Mouse (Mus musculus) spleen, postnatal 14 days (tissue): Measurements from ENCODE around the gene Gm10428.
"Not testable (repeated sequence)": the region's sequence is repeated elsewhere in the genome, so short reads cannot be mapped to it uniquely, and the experiment has no call there.

Experiments used
- DNase-seq, 2 experiments: peaks; one replicate each; pipeline ENCODE4 v3.0.0; 2021 to 2022; ENCODE audit warnings: low spot score in 2 of 2

Gm10428 gene

GRCm38 (mm10) chr11:62752780-62753179, at the start of gene Gm10428:
TSS of gene Gm10428 (plus strand) at chr11:62753100.
- no peak for DNase-seq

- DNase-seq = no peak
Observed at GRCm38 (mm10) chr11:62706141-62706540, 46.8 kb upstream of the Gm10428 start.

DNA sequence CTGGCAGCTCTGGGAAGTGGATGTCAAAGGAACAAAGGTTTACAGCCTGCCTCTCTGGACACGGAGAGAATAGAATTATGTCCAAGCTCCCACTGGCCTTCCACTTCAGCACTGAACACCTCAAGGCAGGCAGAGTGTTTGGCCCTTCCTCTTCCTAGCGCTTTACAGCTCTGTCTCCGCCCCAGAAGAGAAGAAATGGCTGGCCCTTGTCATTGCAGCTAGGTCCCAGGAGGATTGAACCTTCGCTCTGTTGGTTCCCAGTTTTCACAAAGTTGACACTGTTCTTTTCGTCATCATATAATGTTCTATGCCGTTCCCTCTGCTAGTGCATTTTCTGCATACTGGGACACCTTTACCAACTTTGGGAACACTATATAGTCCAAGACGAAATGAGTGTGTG, 44.6 kb upstream of the Gm10428 start:
- DNase-seq = no peak

GRCm38 (mm10) chr11:62710657-62711056, 42.2 kb upstream of the Gm10428 start:
- no peak for DNase-seq

DNA sequence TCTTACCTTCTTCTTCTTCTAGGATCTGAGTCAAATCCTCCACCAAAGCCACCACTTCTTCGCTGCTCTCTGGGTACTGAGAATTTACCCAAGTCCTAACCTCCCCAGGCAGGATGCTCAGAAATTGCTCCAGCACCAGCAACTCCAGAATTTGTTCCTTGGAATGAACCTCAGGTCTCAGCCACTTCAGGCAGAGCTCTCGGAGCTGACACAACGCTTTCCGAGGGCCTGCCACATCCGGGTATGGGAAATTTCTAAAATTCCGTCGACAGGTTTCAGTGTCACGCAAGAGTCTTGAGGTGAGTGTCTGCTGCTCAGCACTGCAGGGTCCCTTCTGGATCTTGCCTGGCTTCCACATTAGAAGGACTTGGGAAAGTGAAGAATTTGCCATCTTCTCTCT, 24.6 kb upstream of the Gm10428 start:
- DNase-seq = no peak

- peak; percentile 26 to 28 for DNase-seq
Observed at GRCm38 (mm10) chr11:62731311-62732021, 21.4 kb upstream of the Gm10428 start, which contains the start of gene Zfp287. TSS of gene Zfp287 (minus strand) at chr11:62731905.

GRCm38 (mm10) chr11:62732022-62732387, 20.9 kb upstream of the Gm10428 start:
- no peak for DNase-seq

GRCm38 (mm10) chr11:62732665-62733064, 20.2 kb upstream of the Gm10428 start:
- no peak for DNase-seq

GRCm38 (mm10) chr11:62741186-62741585, 11.7 kb upstream of the Gm10428 start:
- no peak for DNase-seq

DNA sequence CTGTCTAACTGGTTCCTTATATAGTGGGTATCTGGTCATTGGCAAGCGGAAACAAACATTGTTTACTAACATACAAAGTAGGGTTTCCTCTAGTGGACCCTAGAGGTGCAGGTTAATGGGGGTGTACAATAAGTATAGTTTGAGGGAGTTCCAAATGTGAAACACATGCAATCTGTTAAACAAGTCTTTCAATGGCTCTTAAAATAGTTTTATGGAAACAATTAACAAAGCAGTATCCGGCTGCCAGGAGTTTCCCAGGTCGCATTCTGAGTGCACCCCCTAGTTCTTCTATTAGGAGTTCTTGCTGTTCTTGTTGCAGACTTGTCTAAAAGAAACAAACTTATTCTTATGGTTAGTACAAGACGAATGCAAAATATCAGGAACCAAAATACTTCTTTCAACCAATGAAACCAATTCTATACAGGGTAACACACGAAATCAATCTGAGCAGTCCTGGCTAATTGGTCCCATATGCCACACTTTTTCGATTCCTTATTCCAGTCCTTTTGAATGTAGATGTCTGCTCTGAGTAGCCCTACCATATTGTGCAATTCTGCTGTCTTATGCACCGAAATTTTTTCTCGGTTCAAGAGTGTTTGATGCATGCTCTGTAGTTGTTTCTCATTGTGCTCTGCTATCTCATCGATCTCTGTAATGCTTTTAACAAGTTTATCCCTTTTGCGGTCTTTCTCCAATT, 10.5 kb upstream of the Gm10428 start:
- no peak for DNase-seq

DNA sequence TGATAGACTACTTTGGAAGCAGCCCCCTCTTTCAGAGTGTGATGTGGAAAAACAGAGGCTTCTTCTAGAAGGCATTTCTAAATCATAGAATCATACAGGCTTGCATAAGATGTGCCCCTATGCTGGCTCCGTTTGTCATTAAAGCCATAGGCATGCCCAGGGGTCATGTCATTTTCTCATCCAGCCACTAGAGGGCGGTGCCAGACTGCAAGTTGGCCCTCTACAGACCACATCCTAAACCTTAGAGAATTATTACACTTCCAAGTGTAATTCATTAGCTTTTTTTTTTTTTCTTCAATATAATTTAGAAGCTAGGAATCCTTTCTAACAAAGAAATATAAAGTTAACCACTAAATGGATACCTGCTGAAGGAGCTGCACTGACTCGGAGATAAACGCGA, 8.8 kb upstream of the Gm10428 start:
- DNase-seq = peak in 1 of 2 experiments; percentile 65

DNA sequence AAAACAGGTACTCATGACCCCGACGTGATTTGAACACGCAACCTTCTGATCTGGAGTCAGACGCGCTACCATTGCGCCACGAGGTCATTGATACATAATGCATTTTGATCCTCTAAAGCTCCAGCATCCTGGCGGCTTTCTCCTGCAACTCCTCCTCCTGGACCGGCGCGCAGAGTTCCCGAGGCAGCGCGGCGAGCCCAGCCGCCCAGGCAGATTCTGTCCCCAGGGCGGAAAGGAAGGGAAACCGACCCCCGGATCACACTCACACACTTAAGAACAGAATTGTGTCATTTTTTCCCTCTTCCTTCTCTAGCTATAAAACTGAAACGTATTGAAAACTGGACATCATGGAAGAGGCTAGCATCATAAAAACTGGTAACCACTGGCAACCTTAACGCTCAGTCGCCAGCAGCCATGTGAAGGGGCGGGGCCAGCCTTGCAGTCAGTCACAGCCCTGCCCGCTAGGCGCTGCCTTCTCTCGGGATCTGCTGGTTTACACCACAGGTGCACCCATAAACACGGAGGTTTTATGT, 6.8 kb upstream of the Gm10428 start:
- peak in 1 of 2 experiments; percentile 54 for DNase-seq

GRCm38 (mm10) chr11:62747227-62747626, 5.7 kb upstream of the Gm10428 start:
- DNase-seq = no peak

DNA sequence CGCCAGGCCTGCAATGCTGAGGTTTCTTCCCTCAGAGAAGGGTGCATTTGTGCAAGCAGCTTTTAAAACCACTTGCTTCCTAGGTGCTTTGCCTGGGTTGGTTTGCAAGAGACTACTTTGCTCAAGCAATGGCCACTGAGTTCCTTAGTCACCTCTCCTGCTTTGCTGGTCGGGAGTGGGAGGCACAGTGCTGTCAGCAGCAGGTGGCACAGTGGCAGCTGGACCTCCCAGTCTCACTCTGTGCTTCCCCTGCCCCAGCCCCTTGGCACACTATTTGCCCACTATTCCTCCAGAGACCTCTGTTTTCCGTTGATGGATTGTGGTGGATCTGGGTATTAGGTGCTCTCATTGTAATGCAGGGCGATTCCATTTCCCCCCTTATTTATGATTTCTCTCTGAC, 4.8 kb upstream of the Gm10428 start:
- no peak for DNase-seq

DNA sequence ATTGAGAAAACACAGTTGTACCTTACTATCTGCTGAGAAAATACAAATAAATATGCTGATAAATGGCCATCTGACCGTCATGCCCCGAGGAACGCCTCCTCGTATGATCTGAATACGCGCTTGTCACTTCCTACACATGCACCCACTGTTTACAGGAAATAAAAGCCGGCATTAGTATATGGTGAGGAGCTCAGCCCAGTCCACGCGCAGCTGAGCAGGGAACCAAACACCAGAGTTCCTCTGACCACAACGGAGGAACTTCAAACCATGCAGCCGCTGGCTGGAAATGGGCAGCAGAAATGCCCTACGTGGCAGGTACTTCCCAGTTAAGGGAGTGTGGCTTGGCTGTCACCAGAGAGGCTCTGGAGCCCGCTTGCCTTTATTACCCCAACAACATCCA, 3.5 kb upstream of the Gm10428 start:
- not testable (repeated sequence) for DNase-seq

- no peak for DNase-seq
Observed at GRCm38 (mm10) chr11:62752191-62752590, 709 bp upstream of the Gm10428 start.

- peak; percentile 65 to 78 for DNase-seq
Observed at GRCm38 (mm10) chr11:62756456-62757142, 3.7 kb downstream of the Gm10428 start.

GRCm38 (mm10) chr11:62757143-62757507, 4.2 kb downstream of the Gm10428 start:
- no peak for DNase-seq

DNA sequence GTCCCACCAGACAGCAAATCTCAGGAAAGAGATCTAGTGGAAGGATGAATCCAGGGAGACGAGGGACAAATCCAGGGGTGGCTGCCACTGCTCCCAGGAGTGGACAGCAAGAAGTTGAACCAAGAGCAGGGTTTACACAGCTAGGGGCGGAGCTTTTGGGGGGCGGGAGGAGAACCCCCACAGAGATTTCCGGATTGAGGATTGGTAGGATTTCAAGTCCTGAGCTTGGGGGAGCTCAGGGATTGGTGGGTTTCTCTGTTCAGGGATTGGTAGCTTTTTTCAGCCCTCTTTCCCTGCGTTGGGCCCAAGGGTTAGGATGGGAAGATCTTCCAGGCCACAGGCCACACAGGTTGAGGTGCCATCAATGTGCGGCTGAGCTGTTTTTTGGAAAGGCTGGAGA, 5.0 kb downstream of the Gm10428 start:
- DNase-seq = no peak

GRCm38 (mm10) chr11:62758491-62758890, 5.6 kb downstream of the Gm10428 start:
- no peak for DNase-seq

DNA sequence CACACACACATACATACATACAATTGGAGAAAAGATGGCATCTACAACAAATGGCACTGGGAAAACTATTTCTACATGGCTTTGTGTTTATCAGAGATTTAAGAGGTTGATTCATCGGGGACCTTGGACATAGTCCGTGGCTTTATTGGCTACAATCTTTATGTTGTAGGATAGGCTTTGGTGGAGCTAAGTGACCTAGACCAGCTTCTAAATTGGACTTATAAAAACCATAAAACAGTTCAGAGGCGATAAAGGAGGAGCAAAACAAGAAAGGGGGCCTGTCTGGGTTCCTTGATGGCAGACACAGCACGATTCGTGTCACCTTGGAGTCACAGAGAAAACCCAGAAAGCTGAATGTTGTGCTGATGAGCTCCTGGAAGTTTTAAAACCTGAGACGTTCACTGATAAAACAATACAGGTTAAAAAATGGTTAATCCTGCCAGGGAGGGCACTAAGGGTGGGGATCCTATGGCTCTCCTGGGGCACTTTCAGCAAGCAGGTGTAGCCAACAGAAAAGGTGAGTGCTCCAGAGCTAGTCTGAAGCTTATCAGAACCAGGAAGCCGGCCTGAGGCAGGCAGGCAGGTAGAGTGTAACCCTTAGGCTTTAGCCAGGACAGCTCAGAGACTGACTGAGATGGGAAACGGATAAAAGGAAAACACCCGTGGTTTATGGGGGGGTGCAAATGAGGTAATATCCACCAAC, 8.0 kb downstream of the Gm10428 start:
- no peak for DNase-seq

- DNase-seq = no peak
Observed at GRCm38 (mm10) chr11:62776510-62776909, 23.6 kb downstream of the Gm10428 start.
